Mouse (Mus musculus): ENCODE results near the gene Ints4.

The Ints4 gene

DNA sequence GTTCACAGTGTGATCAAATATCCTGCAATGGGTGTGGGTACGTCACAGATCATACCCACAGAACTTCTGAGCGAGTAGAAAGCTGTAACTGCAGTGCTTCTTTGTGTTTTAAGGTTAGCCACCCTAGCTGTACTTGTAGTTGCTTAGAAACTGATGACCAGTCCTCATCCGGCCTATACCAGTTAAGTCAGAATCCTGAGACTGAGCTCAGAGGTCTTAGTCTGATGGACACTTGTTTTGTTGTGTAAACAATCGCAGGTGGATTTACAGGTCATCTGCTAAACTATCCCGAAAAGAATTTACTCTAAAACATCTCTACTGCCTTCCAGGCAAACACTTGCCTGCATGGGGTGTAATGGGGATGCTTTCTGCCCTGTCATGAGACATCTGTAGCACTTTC, 55.8 kb downstream of the Ints4 start:
- no peak for DNase-seq (ENCODE audit: low read depth, low spot score)

DNA sequence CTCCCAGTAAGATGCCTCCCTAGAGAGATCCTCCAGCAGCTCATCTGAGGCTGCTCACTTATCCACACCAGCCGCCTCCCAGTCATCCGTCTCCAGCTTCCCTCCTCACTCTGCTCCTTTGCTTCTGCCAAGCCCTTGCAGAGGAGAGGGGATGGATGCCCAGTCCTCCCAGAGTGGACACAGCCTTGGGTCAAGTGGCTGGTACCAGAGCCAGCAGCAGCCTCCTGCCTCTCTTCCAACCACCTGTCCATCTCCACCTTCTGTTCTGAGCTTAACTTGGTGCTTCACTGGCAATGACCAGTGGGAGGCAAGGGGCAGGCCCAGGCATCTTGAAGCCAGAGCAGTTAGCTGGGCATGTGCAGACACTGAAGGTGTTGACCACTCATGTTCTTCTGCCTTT, 65.7 kb downstream of the Ints4 start:
- DNase-seq (ENCODE audit: low read depth, low spot score), result no peak

DNA sequence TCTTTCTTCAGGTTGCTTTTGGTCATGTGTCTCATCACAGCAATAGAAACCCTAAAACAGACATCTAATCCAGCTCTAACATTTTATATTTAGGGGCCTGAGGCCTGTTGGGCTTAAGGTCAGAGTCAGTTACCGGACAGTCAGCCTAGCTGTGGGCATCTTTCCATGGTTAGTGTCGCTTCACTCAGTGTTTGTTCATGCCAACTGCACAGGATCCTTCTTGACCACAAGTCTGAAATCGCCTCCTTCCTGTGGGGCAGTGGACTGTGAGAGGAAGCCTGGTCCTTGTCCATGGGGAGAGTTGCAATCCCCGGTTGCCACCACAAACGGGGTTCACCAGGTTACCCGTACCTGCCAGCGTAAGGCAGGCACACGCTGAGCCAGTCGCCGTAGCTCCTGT, 68.5 kb downstream of the Ints4 start:
- no peak for DNase-seq (ENCODE audit: low read depth, low spot score)

DNA sequence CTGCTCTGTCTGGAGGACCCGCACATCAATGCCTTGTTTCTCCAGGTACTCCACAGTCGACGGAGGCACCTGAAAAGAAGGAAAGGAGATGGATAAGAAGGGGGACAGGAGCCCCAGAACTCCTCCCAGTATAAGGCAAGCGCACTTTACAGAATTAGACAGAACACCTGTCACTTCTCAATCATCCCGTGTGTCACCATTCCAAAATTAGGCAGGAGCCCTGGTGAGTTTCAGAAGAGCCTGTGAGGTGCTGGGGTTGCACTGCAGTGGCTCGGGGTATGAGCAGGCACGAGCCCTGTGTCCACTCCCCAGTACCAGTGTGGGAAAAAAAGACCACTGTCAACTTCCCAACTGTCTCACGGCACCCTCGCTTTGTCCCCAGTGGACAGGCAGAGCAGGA, 69.9 kb downstream of the Ints4 start:
- no peak for DNase-seq (ENCODE audit: low read depth, low spot score)

DNA sequence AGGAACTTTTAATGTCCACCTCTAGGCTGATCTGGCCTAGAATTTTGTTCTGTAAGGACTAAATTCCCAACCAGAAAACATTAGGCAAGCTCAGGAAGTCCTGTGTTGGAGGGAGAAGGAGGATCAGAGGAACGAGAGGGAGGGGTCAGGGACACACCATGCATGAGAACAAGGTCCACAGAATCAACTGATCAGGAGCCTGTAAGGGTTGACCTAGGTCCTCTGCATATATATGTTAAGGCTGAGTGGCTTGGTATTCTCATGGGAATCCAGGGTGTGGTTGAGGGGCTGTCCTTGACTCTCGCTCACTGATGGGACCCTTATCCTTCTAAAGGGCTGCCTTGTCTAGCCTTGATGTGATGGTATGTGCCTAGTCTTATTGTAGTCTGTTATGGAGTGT, 82.8 kb downstream of the Ints4 start:
- DNase-seq (ENCODE audit: low read depth, low spot score), result no peak

DNA sequence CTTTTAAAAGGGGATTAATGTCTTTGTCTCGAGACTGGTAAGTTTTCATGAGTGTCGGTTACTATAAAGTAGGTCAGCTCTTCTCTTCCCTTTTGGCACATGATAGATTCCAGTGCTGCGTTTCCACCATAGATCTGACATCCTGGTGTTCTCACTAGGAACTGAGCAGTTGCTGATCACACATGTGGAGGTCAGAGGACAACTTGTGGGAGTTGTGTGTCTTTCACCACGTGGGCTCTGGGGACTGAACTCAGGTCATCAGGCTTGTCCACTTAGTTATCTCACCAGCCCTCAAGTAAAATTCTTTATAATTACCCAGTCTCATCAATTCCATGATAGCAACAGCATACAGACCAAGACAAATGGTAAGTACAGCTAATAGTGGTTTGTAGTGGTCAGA, 88.6 kb downstream of the Ints4 start:
- no peak for DNase-seq (ENCODE audit: low read depth, low spot score)

DNA sequence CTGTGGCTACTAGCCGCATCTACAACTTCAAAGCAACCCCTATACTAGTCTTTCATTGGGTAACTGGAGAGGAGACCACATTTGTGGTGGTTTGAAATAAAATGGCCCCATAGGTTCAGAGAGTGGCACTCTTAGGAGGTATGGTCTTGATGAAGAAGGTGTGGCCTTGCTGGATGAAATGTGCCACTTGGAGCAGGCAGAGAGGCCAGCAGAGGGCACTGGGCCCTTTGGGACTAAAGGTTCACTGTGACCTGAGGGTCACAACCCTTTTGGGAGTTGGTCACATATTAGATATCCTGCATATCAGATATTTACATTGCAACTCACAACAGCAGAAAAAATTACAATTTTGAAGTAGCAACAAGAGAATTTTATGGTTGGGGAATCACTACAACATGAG, 89.6 kb downstream of the Ints4 start:
- peak; percentile 37 for DNase-seq (ENCODE audit: low read depth, low spot score)

DNA sequence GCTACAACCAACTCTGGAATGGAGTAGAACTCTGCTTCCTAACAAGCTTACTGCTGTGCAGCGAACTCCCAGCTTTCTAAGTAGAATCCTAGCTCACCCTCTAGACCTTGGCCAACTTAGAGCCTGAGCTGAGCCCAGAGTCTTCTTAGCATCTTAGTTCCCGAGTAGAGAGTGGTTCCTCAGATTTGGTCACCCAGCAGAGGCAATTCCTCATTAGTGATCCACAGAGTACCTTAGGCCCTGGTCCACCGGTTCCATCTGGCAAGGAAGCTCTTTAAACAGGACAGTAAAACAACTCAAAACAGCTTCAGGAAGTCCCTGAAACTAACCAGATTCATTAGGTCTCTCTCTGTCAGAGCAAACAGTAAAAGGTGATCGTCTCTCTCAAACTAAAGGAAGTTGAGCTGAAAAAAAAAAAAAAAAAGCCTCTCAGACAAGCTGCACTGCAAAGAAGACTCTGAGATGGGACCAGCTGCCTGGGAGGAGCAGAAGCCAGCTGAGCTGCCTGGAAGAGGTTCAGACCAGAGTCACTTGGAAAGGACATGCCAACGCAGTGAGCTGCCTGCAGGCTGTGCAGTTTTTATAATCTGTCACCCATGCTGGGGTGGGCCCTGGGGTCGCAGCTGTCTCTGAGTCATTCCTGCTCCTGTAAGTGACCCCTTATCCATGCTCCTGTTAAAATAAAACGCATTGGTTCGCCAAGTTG, 97.8 kb downstream of the Ints4 start:
- DNase-seq (ENCODE audit: low read depth, low spot score), result peak; percentile 55

DNA sequence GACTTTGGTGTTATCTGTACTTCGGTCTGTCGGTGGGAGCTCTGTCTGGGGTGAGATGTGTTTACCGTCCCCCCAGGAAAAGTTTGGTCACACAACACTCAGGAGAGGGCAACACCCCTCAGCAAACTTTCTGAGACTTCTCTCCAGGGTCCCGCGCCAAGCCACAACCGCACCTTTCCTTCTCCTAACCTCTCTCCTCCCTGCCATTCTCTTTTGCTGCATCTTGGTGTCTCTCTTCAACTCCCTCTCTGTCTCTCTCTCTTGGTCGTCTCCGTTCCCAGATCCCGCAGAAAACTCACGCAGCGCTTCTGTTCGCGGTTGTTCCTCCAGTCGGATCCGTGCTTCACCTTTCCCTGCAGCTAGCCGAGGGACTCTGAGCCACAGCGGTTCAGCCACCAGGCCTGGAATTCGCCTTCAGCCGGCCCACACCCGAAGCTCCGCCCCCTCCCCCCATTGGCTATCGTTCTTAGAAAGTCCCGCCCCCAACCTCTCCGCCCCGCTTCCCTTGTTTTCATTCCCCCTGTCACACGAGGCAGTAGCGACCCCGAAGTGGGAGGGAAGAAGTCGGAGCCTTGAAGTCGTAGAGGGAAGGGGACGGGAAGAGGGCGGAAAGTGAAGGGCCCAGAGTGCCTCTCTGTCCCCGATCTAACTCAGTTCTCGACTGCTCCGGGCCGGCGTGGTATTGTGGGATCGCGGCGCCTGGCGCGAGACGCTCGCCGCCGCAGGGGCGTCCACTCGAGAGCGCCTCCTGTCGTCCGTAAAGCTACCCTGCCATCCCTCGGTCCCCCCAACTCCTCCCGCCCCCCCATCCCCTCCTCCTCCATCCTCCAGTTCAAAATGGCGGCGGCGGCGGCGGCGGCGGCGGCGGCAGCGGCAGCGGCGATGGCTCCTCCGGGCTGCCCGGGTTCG, 98.6 kb downstream of the Ints4 start, which contains the start of the genes Aamdc and Rsf1:
TSS of gene Aamdc (minus strand) at position 431 of the 909 bp plus-strand sequence.
TSS of gene Rsf1 (plus strand) at position 823 of the 909 bp plus-strand sequence.
- peak; percentile 97 for DNase-seq (ENCODE audit: low read depth, low spot score)

DNA sequence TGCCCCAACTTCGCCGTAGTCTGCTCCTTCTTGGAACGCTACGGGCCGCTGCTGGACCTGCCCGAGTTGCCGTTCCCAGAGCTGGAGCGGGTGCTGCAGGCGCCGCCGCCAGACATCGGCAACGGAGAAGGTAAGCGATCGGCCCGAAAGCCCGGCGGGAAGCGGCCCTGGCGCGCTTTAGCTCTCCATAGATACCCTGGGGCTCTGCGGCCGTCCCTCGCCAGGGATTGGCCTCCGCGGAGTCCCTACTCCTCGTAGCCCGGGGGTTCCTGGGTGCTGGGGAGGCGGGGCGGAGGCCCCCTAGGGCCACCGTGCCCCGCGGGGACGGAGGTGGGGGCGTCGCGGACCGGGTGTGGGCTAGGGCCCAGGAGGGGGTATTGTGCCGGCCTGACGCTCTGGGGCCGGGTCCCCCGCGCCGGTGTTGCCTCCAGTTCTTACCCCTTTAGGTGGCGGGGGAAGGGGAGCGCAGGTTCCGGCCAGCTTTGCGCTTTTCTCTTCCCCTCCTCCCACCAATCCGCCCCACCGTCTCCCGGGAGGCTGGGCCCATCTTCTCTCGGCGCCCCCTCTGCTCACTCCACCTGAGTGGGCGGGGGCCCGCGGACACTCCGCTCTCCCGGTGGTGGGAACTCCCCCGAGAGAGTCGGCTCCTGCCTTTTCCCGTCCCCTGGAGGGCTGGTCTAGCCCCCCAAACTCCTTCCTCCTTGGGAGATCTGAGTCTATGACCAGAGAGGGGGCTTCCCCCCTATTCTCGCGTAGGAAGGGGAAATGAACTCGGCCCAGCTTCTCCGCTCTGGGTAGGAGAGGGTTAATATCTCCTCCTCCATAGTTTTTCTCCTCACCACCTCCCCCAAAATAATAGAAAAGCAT, 99.5 kb downstream of the Ints4 start:
- peak; percentile 88 for DNase-seq (ENCODE audit: low read depth, low spot score)

DNA sequence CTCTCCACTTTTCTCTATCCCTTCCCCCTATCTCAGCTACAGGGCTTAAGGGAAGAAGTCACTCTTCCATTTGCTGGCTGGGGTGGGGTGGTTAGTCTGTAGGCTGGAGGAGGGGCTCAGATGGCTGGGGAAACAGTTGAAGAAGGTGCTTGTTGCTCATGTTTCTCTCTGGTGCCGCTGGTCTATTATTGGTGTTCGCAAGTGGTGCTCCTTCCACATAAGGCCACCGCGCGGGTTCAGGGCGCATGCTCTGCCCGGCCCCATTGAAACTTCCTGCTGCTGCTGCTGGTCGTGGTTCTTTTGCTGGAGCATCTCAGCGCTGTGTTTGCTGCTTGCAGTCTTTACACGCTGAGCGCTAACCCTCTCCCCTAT, 100.1 kb downstream of the Ints4 start:
- peak; percentile 90 for DNase-seq (ENCODE audit: low read depth, low spot score)

DNA sequence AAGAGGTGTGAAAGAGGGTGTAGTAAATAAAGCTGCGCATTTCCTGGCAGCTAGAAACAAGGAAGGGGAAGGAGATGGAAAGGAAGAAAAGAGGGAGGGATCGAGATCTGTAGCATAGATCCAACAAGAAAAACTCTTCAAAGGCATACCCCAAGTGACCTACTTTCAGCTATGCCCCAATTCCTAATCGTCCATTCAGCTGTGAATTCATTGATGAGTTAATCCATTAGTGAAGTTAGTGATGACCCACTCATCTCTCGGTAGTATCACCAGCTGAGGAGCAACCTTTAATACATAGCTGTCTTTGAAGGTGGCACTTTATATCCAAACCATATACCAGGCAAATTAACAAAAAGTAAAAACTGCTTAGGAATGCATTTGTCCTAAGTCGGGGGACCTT, 107.8 kb downstream of the Ints4 start:
- no peak for DNase-seq (ENCODE audit: low read depth, low spot score)

DNA sequence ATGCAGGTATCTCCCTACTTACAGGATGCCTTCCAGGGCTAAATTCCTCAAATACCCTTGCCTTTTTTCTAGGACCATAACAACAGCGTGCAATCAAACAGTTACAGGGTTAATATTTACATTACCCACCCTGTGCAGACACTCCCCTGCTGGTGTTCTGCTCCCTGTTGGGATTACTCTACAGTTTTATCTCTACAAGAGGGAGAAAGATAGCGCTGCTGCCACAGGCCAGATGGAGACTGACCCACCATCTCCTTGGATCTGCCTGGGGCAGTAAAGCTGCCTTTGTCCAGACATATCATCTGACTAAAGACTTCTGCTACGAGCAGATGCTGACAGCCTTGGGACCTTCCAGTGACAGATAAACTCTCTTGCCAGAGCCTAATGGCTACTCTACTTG, 109.7 kb downstream of the Ints4 start:
- DNase-seq (ENCODE audit: low read depth, low spot score), result no peak
